Mouse (Mus musculus) Patski (cell line): Measurements from ENCODE around the gene Mgat3. TPM values are rescaled to one million over a fixed set of nuclear protein-coding genes. Genes with fewer than 3 reads are reported as not detected.

Experiments used
- ATAC-seq: fragments of 100-300 bp; one replicate; pipeline ENCODE4 v1.8.0; 2021
- CTCF ChIA-PET: fragments of 350-600 bp; sonication (Branson Sonifier 250); formaldehyde crosslinking; loops from one replicate; lab custom pipeline; 2022; ENCODE audit warnings: inconsistent platforms; lab: Charles Lee
- POLR2A ChIA-PET: fragments of 350-600 bp; sonication (Branson Sonifier 250); formaldehyde crosslinking; loops from one replicate; lab custom pipeline; 2022; ENCODE audit warnings: antibody characterized with exemption, inconsistent platforms; lab: Charles Lee
- DNase-seq: peaks from one replicate; pipeline ENCODE4 v3.0.0-alpha.2; 2011; ENCODE audit warnings: low read depth, low spot score
- H3K27me3 ChIP-seq: fragments of 371-371 bp; one replicate; pipeline ENCODE4 v1.5.1; 2021
- CTCF ChIP-seq: fragments of 100-300 bp; IDR thresholded peaks from one replicate; pipeline ENCODE4 v1.5.1; 2021
- in situ Hi-C: fragments of 300-500 bp; cut with MboI; formaldehyde crosslinking; loops from 3 replicates; pipeline ENCODE4 v1.11.1; 2018; ENCODE audit warnings: low pct_unique_long_range_greater_than_20kb, mixed read lengths
- polyA plus RNA-seq: library from polyadenylated mRNA; unstranded; gene quantifications from one replicate; pipeline ENCODE4 v1.2.3, GENCODE M21; 2021

The Mgat3 gene
- polyA plus RNA-seq, 1 experiment from 2014 or later = 41.0 TPM

- ChIA-PET POLR2A (interaction anchor here (0.7 kb wide), 1 partner anchor 48 kb away, joined by 5 read pairs; no protein-coding TSS in a partner anchor), CTCF (interaction anchor here (1.7 kb wide), 1 partner anchor 12 kb away, joined by 5 read pairs; no protein-coding TSS in a partner anchor)
- no peak for TF ChIP-seq CTCF
- in situ Hi-C loops = no loop called here
- no peaks in the 10 kb centered on the region for H3K27me3 ChIP-seq
- ATAC-seq (no peak), DNase-seq (no peak)
Observed at GRCm38 (mm10) chr15:80192246-80192585, 18.7 kb downstream of the Mgat3 start.

DNA sequence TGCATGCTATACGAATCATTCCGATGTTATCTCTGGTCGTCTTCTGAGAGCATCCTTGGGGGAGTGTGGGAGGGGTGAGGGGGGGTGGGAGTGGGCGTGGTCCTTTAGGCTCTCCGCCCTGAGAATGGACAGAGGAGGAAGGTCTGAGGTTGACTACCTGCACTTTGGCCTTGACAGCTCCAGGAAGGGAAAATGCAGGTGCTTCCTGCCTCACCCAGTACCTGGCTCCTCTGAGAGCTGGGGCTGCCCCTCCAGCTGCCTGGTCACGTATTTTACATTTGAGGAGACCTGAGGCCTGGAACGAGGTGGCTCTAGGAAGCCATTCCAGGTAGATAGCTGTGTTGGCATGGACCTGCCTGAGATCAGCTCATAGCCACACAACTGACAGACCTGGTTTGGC is 19.3 kb downstream of the Mgat3 start:
- ATAC-seq (no peak), DNase-seq (no peak)
- ChIA-PET POLR2A (interaction anchor here (0.6 kb wide), 1 partner anchor 21 kb away, joined by 4 read pairs; no protein-coding TSS in a partner anchor), CTCF (interaction anchor here (1.7 kb wide), 1 partner anchor 12 kb away, joined by 5 read pairs; no protein-coding TSS in a partner anchor)
- TF ChIP-seq CTCF = no peak
- in situ Hi-C loops = no loop called here
- no peaks in the 10 kb centered on the region for H3K27me3 ChIP-seq

- ChIA-PET CTCF (no interaction called here), POLR2A (no interaction called here)
- no peaks in the 10 kb centered on the region for H3K27me3 ChIP-seq
- in situ Hi-C loops = no loop called here
- DNase-seq = no peak
- no peak for ATAC-seq
- no peak for TF ChIP-seq CTCF
Observed at GRCm38 (mm10) chr15:80199556-80199955, 26.0 kb downstream of the Mgat3 start.

GRCm38 (mm10) chr15:80202111-80202775 is 28.7 kb downstream of the Mgat3 start:
- TF ChIP-seq CTCF = no peak
- CTCF ChIA-PET = interaction anchor here (0.9 kb wide), 1 partner anchor 14 kb away, joined by 4 read pairs; no protein-coding TSS in a partner anchor
- POLR2A ChIA-PET = interaction anchor here (0.8 kb wide), 1 partner anchor 39 kb away, joined by 3 read pairs; no protein-coding TSS in a partner anchor
- ATAC-seq = no peak
- H3K27me3 ChIP-seq = no peaks in the 10 kb centered on the region
- DNase-seq = no peak
- in situ Hi-C loops = no loop called here

- ChIA-PET POLR2A (no interaction called here), CTCF (no interaction called here)
- DNase-seq = no peak
- ATAC-seq = no peak
- no peak for TF ChIP-seq CTCF
- H3K27me3 ChIP-seq = no peaks in the 10 kb centered on the region
- in situ Hi-C loops = no loop called here
Observed at GRCm38 (mm10) chr15:80203406-80203805, 29.9 kb downstream of the Mgat3 start.

DNA sequence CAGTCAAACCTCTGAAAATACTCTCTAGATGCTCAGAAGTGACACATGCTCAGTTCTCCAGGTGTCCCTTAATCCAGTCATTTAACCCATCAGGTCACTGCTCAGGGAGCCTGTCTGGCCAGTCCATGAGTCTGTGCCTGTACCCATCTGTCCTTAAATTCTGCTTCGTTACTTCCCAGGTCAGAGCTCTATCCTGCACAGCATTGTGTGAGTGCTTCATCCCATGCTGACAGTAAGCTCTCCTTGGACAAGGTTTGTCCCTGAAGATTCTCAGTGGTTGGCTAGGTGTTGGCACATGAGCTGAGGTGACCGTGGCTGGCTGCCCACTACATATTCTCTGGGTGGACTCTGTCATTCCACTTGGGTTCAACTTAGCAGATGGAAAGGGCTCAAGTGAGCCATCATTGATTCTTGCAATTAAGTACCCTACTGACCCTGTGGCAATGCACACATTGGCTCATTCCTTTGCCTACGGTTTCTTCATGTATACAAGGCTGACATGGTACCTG is 32.6 kb downstream of the Mgat3 start:
- no peak for TF ChIP-seq CTCF
- POLR2A ChIA-PET = no interaction called here
- ATAC-seq (no peak), DNase-seq (no peak)
- CTCF ChIA-PET = interaction anchor here (2.8 kb wide), 1 partner anchor 11 kb away, joined by 12 read pairs; no protein-coding TSS in a partner anchor
- in situ Hi-C loops = no loop called here
- H3K27me3 ChIP-seq = no peaks in the 10 kb centered on the region

- ATAC-seq = no peak
- no peak for DNase-seq
- CTCF ChIA-PET = interaction anchor here (0.8 to 2.8 kb wide), 2 partner anchors 8 to 10 kb away, joined by 3 to 12 read pairs; no protein-coding TSS in a partner anchor
- in situ Hi-C loops = no loop called here
- no peaks in the 10 kb centered on the region for H3K27me3 ChIP-seq
- no peak for TF ChIP-seq CTCF
- POLR2A ChIA-PET = interaction anchor here (0.6 kb wide), 1 partner anchor 8 kb away, joined by 3 read pairs; no protein-coding TSS in a partner anchor
Observed at GRCm38 (mm10) chr15:80208446-80208845, 34.9 kb downstream of the Mgat3 start.

DNA sequence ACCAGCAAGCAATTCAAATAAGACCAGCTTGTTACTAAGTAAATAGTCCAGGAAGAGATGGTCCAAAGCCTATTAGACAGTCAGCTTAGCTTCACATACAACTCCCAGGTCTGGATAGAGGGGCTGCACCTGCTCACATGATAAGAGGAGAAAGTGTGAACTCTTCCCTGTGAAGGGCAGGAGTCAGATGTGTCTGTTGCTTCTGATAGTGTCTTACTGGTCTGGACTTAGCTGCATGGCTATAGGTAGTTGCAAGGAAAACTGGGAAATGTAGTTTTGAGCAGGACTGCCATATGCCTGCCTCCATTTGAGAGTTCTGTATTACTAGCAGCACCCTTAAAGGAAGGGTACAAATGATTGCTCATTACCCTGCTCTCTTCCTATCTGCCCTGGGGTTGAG is 40.2 kb downstream of the Mgat3 start:
- ATAC-seq (no peak), DNase-seq (no peak)
- TF ChIP-seq CTCF = no peak
- POLR2A ChIA-PET = no interaction called here
- in situ Hi-C loops = no loop called here
- no peaks in the 10 kb centered on the region for H3K27me3 ChIP-seq
- CTCF ChIA-PET = no interaction called here

DNA sequence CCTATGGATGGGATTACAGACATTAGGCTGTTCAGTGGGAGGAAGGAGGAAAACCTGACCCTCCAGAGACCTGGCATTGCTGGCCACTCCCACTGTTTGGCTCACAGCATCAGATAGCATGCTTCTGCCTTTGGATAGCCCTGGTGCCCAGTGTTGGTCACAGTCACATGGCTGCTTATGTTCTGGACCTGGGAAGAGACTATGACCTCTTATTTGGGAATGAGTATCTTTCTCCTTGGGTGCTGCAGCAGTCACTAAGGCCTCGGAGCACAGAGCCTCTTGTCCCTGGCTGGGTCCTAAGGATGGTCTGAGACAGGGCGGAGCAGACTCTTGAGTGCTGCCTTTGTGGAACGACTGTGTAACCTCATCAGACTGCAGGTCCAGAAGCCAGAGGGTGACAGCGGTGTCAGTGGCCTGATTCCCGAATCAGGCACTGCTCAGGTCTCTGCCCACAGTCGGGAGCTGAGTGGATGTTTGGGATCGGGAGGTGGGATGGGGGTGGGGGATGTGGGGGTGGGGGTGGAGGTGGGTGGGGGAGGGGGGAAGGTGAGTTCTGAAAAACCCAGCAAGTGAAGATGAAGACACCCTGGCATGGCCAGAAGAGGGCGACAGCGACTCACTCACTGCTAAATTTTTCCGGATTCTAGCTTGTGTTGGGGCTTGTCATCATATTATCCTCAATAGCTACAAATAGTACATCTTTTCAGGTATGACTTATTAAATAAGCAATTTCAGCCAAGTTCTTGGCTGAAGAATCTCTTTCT is 42.4 kb downstream of the Mgat3 start:
- ATAC-seq (no peak), DNase-seq (no peak)
- in situ Hi-C loops = no loop called here
- TF ChIP-seq CTCF = no peak
- ChIA-PET CTCF (interaction anchor here (0.7 to 2.3 kb wide), 7 partner anchors 9 to 91 kb away, joined by 3 to 12 read pairs (median 4); no protein-coding TSS in a partner anchor), POLR2A (interaction anchor here (1.0 kb wide), 1 partner anchor 9 kb away, joined by 3 read pairs; no protein-coding TSS in a partner anchor)
- H3K27me3 ChIP-seq = no peaks in the 10 kb centered on the region

DNA sequence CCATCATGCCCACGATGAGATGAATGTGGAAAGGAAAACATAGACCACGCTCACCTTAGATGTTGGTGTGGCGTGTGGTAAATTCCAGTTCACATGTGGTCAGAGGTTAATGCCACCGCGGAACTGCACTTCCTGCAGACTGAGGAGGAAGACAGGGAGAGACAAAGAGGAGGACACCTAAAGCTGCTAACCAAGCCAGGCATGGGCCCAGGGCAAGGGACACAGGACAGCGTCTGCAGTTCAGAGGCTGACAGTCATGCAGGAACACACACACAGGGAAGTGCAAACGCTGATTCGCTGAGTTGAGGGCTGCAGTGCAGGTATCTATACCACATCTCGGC is 42.9 kb downstream of the Mgat3 start:
- POLR2A ChIA-PET = interaction anchor here (1.0 to 1.2 kb wide), 2 partner anchors 8 to 57 kb away, joined by 3 read pairs; no protein-coding TSS in a partner anchor
- ATAC-seq (no peak), DNase-seq (no peak)
- TF ChIP-seq CTCF = no peak
- in situ Hi-C loops = no loop called here
- CTCF ChIA-PET = interaction anchor here (0.7 to 2.3 kb wide), 6 partner anchors 9 to 44 kb away, joined by 3 to 12 read pairs (median 4); no protein-coding TSS in a partner anchor
- no peaks in the 10 kb centered on the region for H3K27me3 ChIP-seq
